Comparison of ENCODE assay signal across 17 mouse cellular contexts in genomic region chr5:135952830-135953229, GRCm38 (mm10). TPM values are rescaled to one million over a fixed set of nuclear protein-coding genes. Genes with fewer than 3 reads are reported as not detected.
"Had no signal": no experiment of that assay in that cellular context is flagged by ENCODE, and none has a peak within 500 bp of the region (broad histone marks: within the 10 kb centered on the region; RNA-seq: fewer than 3 reads in every experiment).

No protein-coding gene starts in this region.

- H3K27ac ChIP-seq: liver, embryonic 15.5 days had no signal

- H3K4me2 ChIP-seq: liver, embryonic 15.5 days; midbrain, embryonic 11.5 days had no signal

- H3K9ac ChIP-seq: liver, embryonic 15.5 days had no signal

- DNase-seq: kidney, adult 9 months; kidney, postnatal 14 days; kidney, postnatal 4 days; lung, adult 18-20 months; lung, postnatal 14 days; lung, postnatal 4 days; midbrain, embryonic 14.5 days; thymus, adult 18-20 months; thymus, postnatal 36 days had no signal

- H3K36me3 ChIP-seq: liver, embryonic 15.5 days had no signal

- H3K9me3 ChIP-seq: liver, embryonic 15.5 days had no signal

- H3K27me3 ChIP-seq: liver, embryonic 15.5 days had no signal

- H3K4me3 ChIP-seq: liver, embryonic 15.5 days had no signal

RNA-seq across cellular contexts. Expression of gene Zp3, which starts 27.1 kb away (rescaled TPM):
- polyA plus RNA-seq: limb, embryonic 11.5 days; liver, adult 2 months; liver, embryonic 15.5 days; midbrain, embryonic 11.5 days; midbrain, embryonic 14.5 days; neural tube, embryonic 11.5 days; small intestine, adult 2 months; spleen, adult 2 months; urinary bladder, adult 2 months had no signal
